Mouse (Mus musculus): ENCODE measurements at regions not wholly inside any gene's neighbourhood (a gene's known extent, or its start where the extent isn't known, plus 50 kb on each side); places are given as distances from the start of the nearest gene placed in this dataset.
"Not testable (repeated sequence)": the region's sequence is repeated elsewhere in the genome, so short reads cannot be mapped to it uniquely, and the experiment has no call there.

DNA sequence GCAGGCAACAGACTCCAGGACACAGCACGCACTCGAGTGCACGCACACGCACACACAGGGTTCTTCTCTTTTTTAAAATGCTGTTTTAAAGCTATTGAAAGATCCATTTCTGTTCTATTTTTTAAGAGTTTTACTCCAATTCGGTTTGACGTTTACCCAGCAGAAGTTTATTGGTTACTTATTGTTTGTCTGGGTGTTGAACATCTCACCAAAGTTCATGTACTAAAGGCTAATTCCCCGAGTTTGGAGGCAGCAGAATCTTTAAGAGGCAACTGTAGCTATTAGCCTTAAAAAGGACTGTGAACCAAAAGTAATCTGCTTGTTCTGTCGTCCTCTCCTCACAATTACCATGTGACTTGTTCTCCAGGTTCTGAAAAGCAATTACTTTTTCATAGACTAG is 263.0 kb upstream of the Nfia start:
- DNase-seq (ENCODE audit: low read depth, low spot score): no peak

DNA sequence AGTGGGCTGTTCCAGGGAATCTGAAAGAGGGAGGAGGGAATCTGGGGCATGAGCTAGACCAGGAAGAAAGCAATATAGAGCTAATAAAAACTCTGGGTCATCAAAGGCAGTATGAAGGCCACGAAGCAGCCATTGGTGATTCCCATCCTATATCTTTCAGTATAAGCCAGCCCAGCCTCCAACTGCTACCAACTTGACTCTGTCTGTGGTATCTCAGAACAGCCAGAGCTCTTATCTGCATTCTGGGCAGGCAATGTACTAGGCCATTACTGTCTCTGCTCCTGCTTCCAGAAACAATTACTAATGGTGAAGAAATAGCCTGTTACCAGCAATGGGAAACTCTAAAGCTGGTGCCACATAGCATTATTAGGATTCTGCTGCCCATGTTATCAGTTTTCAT is 266.8 kb upstream of the Nfia start:
- DNase-seq (ENCODE audit: low read depth, low spot score): no peak

DNA sequence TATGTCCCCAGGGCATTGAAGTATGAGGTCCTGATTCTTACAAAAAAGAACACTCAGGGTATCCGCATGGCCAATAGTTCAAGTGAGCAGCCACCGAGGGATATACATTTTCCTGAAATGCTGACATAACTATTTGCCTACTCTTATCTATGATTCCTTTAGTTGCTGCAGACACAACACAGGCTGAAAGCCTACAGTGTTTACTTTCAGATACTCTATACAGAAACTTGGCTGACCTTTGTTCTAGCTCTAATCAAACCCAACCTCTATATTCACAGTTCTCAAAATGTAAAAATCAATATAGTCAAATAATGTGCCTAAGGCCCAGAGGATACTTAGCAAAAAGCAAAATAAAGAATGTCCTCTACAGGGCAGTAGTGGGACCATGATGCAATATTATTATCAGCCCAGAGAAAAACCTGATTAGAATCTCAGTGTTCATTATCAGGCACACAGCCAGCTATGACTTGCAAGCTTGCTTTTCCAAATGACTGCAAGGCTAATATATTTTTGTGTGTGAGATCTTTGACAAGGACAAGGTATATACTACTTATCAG is 281.2 kb upstream of the Nfia start:
- DNase-seq (ENCODE audit: low read depth, low spot score): no peak

DNA sequence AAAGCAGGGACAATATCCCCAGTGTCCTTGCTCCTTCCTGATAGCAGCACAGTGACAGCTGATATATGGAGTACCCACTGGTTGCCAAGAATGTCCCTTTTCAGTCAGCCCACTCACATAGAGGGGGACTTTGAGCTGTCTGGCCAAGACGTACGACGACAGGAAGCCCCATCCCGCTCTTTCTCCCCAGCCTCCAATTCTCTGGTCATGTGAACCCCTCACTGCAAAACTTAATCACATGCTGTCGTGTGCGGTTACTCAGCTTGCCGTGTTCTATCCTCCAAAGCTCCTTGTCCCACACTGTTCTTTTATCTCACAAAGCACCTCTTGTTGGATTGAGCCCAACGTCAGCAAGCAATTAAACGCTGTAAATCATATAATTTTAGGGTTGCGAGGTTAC is 286.2 kb upstream of the Nfia start:
- no peak for DNase-seq (ENCODE audit: low read depth, low spot score)

DNA sequence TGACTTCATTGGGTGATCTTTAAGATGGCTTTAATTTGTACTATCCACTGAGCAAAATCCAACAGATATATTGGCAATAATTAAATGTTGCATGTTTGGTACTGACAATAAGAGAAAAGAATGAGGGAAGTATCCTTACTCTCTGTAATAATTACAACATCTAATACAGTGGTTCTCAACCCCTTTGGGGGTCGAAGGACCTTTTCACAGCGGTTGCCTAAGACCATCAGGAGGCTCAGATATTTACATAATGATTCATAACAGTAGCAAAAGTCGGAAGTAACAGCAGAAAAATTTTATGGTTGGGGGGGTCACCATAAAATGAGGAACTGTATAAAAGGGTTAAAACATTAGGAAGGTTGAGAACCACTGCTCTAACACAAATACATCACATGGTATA is 287.3 kb upstream of the Nfia start:
- peak; percentile 61 for DNase-seq (ENCODE audit: low read depth, low spot score)

DNA sequence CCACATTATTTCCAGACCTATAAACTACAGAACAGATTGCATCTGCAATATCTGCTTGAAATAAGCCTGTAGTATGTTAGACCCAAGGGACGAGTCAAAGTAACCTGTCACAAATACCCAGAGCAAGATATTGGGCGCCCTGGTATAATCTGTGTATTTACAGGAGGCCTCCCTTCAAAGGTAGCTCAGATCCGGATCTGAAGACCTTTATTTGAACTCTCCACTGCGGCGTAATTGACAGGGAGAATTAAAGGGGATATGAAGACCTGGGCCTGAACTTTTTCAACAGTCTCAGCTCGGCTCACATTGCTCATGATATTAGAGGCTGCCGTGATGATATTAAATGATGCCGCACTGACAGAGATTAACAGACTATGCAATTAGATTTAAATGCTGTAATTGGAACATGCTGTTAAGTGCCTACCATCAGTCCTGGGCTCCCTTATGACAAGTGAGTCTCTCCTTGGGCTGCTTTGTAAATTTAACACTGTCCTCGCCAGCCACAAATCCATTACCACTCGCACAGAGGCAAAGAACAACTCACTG is 289.8 kb upstream of the Nfia start:
- no peak for DNase-seq (ENCODE audit: low read depth, low spot score)

DNA sequence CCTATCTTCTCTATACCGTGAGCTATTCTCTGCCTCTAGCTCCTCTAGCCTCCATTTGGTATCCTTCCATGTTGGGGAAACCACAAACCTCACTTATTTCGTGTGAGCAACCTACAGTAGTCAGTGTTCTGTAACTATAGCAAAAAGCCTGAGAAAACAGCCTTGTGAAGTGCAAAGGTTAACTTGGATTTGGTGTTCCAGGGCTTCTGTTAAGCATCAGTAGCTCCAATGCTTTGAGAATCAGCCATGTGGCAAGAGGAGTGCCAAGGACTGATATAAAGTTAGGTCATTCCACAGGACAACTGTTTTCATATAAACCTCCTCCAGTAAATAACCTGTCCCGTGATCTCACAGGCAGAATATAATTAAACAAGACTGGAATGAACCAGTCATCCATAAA is 290.7 kb upstream of the Nfia start:
- DNase-seq (ENCODE audit: low read depth, low spot score): no peak

DNA sequence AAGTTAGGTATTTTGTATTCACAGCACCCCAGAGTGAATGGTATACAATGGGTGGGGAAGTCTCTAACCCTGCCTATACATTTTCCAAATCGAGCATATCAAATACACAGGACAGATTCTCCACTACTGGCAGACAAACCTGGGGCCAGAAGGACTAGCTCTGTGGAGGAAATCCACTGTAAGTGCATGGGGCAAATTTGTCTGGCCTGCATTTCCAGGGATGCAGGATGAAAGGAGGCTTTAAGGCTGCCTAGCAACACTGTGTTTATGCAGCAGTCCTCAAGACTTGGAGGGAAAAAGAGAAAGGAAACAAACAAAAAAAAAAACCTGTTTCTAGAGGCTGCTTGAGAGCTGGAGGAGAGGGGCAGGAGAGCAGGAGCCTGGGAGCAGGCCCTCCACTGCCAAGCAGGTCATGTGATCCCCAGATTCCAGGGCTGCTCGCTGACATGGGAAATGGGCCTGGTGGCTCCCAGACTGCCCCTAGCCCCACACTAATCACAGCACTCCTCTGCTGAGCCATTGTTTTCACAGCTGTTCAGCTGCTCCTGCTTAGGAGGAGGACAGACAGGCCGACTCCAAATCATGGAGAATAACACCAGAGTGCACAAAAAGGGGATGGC is 293.7 kb upstream of the Gm10192 start:
- no peak for DNase-seq (ENCODE audit: low read depth, low spot score)

DNA sequence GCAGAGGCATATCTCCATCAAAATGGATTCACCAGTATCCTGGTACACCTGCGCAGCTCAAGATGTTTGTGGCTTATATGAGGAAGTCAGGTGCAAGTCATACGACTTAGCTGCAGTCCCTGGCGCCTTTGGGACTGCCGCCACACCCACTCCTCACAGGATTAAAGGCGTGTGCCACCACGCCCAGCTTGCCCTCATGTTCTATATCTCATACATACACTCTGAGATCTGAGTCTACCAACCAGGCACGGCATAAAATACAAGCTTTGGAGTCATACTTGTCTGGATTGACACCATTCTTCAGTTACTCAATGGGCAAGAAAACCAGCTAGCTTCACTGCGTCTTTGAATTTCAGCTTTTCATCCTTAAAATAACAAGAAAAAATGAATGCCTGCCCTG is 290.5 kb upstream of the Gm10192 start:
- not testable (repeated sequence) for DNase-seq (ENCODE audit: low read depth, low spot score)

DNA sequence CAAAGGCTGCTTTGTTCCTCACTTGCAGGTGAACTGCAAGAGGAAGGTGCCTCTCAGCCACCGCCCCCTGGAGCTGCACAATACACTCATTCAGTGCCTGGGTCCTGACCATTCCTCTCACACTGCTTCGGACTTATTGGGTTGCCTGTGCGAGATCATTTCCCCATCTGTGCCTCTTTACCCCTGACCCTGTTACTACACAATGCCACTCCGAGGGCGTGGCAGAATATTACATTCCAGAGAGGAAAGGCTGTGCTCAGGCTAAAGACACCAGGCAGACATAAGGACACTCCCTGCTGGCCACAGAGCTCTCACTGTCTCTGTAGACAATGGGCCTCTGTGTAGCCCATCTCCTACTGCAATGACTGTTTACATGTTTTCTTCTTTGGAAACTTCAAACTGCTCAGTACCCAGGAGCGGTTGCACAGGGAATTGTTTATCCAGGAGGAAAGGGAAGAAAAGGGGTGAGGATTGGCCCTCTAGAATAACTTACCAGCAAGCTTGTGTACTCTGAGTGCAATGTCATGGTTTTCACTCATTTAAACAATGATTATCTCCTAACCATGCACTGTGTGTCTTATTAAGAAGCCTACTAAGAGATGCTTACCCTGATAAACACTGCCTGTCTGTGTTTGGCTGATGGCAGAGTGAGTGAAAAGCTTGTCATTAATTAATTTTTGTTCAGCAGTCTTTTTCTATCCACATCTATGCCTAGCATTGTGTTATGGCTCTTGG is 283.1 kb upstream of the Gm10192 start:
- no peak for DNase-seq (ENCODE audit: low read depth, low spot score)

DNA sequence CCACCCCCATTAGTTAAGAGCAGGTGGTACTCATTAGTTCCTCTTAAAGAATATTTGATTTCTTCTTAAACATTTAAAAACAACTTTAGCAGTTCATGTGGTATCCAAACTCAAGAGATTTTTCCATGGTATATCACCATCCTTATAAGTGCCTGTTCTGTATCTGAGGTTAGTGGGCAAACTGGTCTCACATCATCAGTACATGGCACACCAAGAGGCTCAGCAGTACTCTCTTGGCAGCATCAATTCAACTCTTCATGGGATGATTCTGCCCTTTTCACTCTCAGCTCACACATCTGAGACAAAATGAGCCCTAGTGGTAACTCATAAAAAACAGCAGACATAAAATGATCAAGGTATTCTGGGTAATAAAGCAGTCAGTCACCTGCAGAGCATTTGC is 282.6 kb upstream of the Gm10192 start:
- no peak for DNase-seq (ENCODE audit: low read depth, low spot score)

DNA sequence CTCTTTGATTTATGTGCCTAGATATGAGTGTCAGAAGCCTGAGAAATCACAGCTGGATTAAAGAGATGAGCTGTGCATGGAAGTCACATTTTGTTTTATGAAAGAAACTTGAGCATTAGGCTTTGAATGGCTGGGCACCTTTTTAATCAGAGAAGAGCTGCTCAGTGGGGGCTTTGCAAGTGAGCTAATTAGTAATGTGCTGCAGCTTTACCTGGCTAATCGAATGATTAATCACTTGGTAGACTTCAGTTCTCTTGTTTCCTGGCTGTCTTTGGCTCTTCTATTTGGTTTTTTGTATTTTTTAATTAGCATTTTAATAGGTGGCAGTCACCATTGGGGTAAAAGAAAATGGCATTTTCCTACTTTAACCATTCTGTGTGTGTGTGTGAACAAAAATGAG is 278.2 kb upstream of the Gm10192 start:
- DNase-seq (ENCODE audit: low read depth, low spot score): no peak

DNA sequence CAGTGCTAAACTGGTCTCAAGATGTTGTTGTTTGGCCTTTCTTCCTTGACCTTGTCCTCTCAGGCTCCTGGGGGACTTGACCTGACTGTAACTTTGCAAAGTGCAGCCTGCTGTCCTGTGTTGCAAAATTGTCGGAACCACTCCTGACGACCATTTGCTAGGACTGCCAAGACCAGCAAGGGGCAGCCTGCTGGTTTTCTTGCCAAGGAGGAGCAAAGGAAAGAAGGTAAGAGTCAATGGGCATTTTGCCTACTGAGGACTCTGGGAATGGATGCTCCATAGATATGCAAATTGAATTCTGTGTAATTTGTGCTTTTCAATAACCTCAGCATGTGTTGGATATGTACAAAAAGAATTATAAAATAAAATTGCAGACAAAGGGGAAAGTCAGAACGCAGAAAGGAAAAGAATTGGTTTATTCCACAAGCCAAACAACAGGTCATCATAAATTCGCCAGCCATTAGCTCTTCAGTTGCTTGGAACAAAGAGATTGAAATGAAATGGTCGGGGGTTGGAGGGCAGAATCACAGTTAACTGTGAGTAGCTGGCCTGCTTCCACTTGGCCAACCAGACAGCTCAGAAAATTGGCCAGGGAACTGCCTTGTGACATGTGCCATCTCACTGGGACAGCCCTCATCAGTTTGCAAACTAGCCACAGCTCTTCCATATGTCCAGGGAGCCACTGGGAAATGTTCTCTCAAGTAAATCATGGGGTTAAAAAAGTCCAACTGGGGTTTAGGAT is 256.5 kb upstream of the Gm10192 start:
- no peak for DNase-seq (ENCODE audit: low read depth, low spot score)

DNA sequence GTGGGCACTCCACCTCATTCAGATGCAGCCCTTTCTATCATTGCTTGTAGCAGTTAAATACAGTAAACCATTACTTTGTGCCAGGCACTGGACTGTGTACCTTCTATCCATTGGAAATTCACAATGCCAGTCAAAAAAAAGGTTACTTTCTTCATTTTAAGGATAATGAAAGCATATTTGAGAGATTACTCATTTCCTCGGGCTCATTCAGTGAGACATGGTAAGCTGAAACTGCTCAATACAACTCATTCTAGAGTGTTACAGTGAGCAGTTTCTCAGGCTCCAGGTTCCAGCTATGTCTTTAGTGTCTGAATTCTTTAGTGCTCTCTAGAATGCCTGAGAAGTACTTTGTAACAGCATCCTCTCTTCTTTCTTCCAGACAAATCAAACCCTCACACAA is 249.7 kb upstream of the Gm10192 start:
- no peak for DNase-seq (ENCODE audit: low read depth, low spot score)

DNA sequence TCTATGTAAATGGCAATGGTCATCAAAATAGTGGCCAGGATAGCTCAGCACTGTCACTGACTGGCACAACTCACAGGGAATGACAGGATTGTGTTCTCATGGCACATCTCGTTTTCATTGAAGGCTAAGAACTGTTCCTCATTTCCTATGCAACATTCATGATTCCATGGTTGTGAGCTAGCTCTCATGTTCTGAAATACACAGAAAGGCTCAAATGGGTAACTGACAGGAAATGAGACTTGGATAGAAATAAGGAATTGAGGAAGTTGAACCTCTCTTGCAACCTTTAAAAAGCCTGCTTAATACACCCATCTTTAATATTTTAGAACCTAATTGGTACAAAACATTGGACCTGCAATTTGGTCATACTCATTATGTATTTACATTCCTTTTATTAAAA is 249.1 kb upstream of the Gm10192 start:
- DNase-seq (ENCODE audit: low read depth, low spot score): no peak

DNA sequence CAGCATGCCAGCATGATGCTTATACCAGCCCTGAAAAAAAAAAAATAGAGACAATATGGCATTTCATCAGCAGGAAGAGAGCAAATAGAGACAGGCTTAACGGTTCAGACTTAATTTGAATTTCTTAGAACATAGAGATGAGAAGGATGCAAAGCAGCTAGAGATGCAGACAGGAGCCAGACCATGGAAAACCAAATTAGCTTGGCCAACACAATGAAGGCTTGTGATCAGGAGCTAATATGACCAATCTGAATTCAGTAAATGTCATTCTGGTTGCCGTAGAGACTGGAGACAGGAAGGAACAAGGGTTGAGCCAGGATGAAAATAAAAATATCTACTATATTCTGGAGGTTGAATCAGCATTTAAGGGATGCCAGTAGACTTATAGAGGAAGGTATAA is 248.3 kb upstream of the Gm10192 start:
- no peak for DNase-seq (ENCODE audit: low read depth, low spot score)

DNA sequence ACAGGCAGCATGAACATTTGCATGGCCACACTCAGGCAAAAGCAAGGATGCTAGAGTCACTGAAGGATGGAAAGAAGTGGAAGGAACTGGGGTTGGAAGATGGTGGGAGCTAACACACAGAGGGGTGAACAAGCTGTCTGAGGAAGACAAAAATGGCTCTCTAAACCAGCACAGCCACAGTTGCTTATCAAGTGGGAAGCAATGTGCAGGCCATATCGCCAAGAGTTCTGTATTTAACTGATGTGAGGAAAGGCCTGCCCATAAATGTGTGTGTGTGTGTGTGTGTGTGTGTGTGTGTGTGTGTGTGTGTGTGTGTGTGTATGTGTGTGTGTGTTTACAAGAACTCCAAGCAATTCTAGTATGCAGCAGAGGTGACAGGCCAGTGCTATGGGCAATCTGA is 236.9 kb upstream of the Gm10192 start:
- no peak for DNase-seq (ENCODE audit: low read depth, low spot score)

DNA sequence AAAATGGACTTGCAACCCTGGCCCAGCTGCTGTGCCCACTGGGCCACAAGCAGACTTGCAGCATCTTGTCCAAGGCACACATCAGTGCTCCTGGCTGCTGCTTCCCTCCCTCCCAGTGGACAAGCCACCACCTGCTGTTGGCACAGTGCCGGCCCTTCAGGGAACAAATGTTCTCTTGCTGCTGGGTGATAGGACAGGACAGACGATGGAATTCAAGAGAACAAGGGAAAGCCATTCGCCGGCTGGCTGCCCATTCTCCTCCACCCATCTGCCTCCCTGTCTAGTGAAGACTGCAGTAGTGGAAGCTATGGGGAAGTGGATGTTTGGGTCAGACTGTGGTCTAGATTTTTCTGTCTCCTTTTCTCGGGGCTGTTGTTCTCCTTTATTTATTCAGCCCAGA is 235.7 kb upstream of the Gm10192 start:
- DNase-seq (ENCODE audit: low read depth, low spot score): no peak

DNA sequence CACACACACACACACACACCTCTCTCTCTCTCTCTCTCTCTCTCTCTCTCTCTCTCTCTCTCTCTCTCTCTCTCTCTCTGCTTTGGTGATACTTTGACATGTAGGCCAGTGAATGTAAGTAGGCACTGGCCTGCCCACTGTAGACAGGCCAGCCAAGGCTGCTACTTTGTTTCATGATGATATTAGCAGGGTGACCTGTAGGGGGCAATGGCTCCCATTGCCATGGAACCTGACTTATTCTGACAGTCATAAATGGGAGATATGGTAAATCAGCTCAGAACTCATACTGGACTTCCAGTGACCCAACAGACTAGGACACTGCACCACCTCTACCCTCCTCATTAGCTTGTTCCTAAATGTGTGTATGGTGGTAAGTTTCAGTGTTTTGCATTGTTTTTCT is 235.0 kb upstream of the Gm10192 start:
- DNase-seq (ENCODE audit: low read depth, low spot score): no peak

DNA sequence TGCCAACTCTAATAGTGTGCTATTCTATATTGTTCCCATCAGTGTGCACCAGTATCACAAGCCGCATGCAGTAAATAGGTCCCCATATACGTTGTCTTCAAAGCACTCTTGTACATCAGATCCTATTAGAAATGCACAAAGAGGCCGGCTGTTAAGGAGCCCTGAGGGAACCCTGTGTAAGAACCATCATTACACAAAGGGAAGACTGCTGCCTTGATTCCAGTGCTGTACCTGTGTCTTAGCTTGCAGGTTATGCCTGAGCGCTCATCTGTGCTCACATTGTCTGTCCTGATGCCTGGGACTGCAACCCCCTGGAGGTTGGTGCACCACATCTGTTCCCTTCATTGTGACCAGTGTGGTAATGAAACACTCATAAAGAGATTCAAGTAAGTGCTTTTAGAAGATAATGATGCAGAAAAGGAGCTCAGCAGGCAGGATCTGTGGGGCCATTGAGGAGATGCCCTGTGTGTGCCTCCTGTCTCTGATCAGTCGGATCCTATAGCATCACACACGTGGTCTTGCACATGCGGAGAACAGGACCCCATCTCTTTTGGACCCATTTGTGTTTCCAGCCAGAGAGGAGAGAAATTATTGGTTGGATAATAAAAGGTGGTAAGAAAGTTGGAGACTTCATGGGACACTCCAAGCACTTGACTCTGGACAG is 225.8 kb upstream of the Gm10192 start:
- DNase-seq (ENCODE audit: low read depth, low spot score): no peak

DNA sequence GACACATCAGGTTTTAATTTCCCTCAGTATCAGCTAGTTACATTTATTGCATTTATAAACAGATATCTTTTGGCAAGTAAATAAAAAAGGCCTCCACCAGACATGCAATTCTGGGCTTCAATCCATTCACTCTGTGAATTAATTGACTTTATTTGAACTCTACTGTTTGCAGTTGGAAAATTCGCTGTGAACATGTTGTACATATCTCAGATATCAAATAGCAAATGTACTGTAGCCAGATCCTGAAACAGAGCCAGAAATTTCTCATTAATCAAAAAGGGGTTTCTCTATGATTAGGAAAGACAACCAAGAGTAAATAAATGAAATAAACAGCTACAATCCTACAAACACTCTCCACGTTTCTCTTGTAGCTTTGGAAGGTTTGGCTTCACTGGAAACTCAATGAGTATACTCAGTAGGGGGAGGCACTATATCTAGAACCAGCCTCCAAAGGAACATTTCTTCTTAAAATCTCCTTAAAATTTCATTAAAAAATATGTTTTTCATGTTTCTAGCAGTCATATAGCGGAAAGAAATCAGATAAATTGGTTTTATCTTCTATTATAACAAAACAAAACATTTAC is 211.8 kb upstream of the Gm10192 start:
- no peak for DNase-seq (ENCODE audit: low read depth, low spot score)

DNA sequence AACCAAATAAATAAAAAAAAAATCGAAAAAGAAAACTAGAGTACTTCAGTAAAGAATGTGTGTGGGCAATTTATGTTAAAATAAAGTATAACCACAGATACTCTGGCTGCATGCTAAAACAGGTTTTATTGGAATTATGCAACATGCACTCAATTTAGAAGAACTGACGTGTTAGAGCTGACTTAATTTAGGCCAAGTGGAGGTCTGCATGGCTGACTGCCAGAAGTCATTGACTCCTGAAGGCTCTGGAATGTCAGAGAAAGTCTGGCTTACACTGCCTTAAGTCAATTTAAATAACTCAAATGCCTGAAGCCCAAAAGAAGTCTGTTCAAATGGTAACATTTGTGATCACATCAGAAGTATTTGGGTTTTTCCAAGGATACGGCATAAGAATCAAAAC is 198.1 kb upstream of the Gm10192 start:
- no peak for DNase-seq (ENCODE audit: low read depth, low spot score)
